Mouse (Mus musculus): ENCODE results near the gene Galntl6. TPM values are rescaled to one million over a fixed set of nuclear protein-coding genes. Genes with fewer than 3 reads are reported as not detected.

The Galntl6 gene
- polyA plus RNA-seq, 1 experiment from 2014 or later: 21.3 TPM

- no peaks in the 10 kb centered on the region for H3K36me3 ChIP-seq
These were observed 1020.3 kb downstream of the Galntl6 start for GRCm38 (mm10) chr8:57892115-57892514.

GRCm38 (mm10) chr8:57890159-57890558 lies 1022.3 kb downstream of the Galntl6 start:
- Histone ChIP-seq H3K27me3 (replicated peaks) (no peaks in the 10 kb centered on the region), H3K9me3 (replicated peaks) (no peaks in the 10 kb centered on the region), H3K4me3 (replicated peaks) (no peak overlapping the region), H3K36me3 (no peaks in the 10 kb centered on the region), H3K9ac (replicated peaks) (no peak overlapping the region), H3K4me2 (no peak overlapping the region), H3K4me1 (no peaks in the 10 kb centered on the region), H3K27ac (replicated peaks) (no peak overlapping the region)
- no peak for ATAC-seq (ENCODE audit: low FRiP score)
- 65% methylated on average over 4 of the region's 4 CpGs for WGBS

More at GRCm38 (mm10) chr8:57892115-57892514, 1020.3 kb downstream of the Galntl6 start:
- no peaks in the 10 kb centered on the region for H3K9me3 ChIP-seq (replicated peaks)
- H3K4me2 ChIP-seq: no peak overlapping the region
- no peak overlapping the region for H3K9ac ChIP-seq (replicated peaks)
- no peaks in the 10 kb centered on the region for H3K4me1 ChIP-seq
- no peak overlapping the region for H3K27ac ChIP-seq (replicated peaks)
- no peaks in the 10 kb centered on the region for H3K27me3 ChIP-seq (replicated peaks)
- ATAC-seq (ENCODE audit: low FRiP score): no peak
- no peak overlapping the region for H3K4me3 ChIP-seq (replicated peaks)
- 91% methylated on average over 5 of the region's 5 CpGs for WGBS

GRCm38 (mm10) chr8:57888831-57889230 lies 1023.6 kb downstream of the Galntl6 start:
- H3K9ac ChIP-seq (replicated peaks): no peak overlapping the region
- no peaks in the 10 kb centered on the region for H3K9me3 ChIP-seq (replicated peaks)
- no peak overlapping the region for H3K4me2 ChIP-seq
- no peak overlapping the region for H3K27ac ChIP-seq (replicated peaks)
- no peak overlapping the region for H3K4me3 ChIP-seq (replicated peaks)
- no peaks in the 10 kb centered on the region for H3K36me3 ChIP-seq
- no peaks in the 10 kb centered on the region for H3K27me3 ChIP-seq (replicated peaks)
- no peak for ATAC-seq (ENCODE audit: low FRiP score)
- no peaks in the 10 kb centered on the region for H3K4me1 ChIP-seq

- 54% methylated on average over 11 of the region's 11 CpGs for WGBS
- Histone ChIP-seq H3K9ac (replicated peaks) (no peak overlapping the region), H3K4me3 (replicated peaks) (no peak overlapping the region), H3K27me3 (replicated peaks) (no peaks in the 10 kb centered on the region), H3K4me2 (no peak overlapping the region), H3K36me3 (no peaks in the 10 kb centered on the region), H3K9me3 (replicated peaks) (no peaks in the 10 kb centered on the region), H3K4me1 (no peaks in the 10 kb centered on the region), H3K27ac (replicated peaks) (no peak overlapping the region)
- ATAC-seq (ENCODE audit: low FRiP score): no peak
These were observed 1033.0 kb downstream of the Galntl6 start for GRCm38 (mm10) chr8:57879452-57879851.

- H3K9me3 ChIP-seq (replicated peaks): no peaks in the 10 kb centered on the region
- no peak overlapping the region for H3K27ac ChIP-seq (replicated peaks)
- no peak for ATAC-seq (ENCODE audit: low FRiP score)
- no peaks in the 10 kb centered on the region for H3K4me1 ChIP-seq
- H3K9ac ChIP-seq (replicated peaks): no peak overlapping the region
- H3K27me3 ChIP-seq (replicated peaks): no peaks in the 10 kb centered on the region
- no peak overlapping the region for H3K4me2 ChIP-seq
- no peaks in the 10 kb centered on the region for H3K36me3 ChIP-seq
- no peak overlapping the region for H3K4me3 ChIP-seq (replicated peaks)
These were observed 1063.4 kb downstream of the Galntl6 start for GRCm38 (mm10) chr8:57849074-57849473.

- Histone ChIP-seq H3K27me3 (replicated peaks) (no peaks in the 10 kb centered on the region), H3K4me3 (replicated peaks) (no peak overlapping the region), H3K36me3 (no peaks in the 10 kb centered on the region), H3K9ac (replicated peaks) (no peak overlapping the region), H3K4me1 (0 out of 2 replicates have a peak, but pooled peaks cover 3% of the 10 kb centered on the region), H3K4me2 (no peak overlapping the region), H3K27ac (replicated peaks) (no peak overlapping the region), H3K9me3 (replicated peaks) (no peaks in the 10 kb centered on the region)
- WGBS: 71% methylated on average over 5 of the region's 5 CpGs
- no peak for ATAC-seq (ENCODE audit: low FRiP score)
These were observed 1069.0 kb downstream of the Galntl6 start for GRCm38 (mm10) chr8:57843461-57843860.

- 0 out of 2 replicates have a peak, but pooled peaks cover 3% of the 10 kb centered on the region for H3K4me1 ChIP-seq
- WGBS: 70% methylated on average over 13 of the region's 13 CpGs
- no peak overlapping the region for H3K27ac ChIP-seq (replicated peaks)
- H3K9me3 ChIP-seq (replicated peaks): no peaks in the 10 kb centered on the region
- no peaks in the 10 kb centered on the region for H3K36me3 ChIP-seq
- no peak overlapping the region for H3K9ac ChIP-seq (replicated peaks)
- H3K27me3 ChIP-seq (replicated peaks): no peaks in the 10 kb centered on the region
- H3K4me3 ChIP-seq (replicated peaks): no peak overlapping the region
- H3K4me2 ChIP-seq: no peak overlapping the region
- no peak; the same call in none of the 2 replicates for ATAC-seq (ENCODE audit: low FRiP score)
These were observed 1069.7 kb downstream of the Galntl6 start for GRCm38 (mm10) chr8:57842462-57843391.

GRCm38 (mm10) chr8:57841446-57841845 lies 1071.0 kb downstream of the Galntl6 start:
- WGBS: 70% methylated on average over 4 of the region's 4 CpGs
- H3K9me3 ChIP-seq (replicated peaks): no peaks in the 10 kb centered on the region
- ATAC-seq (ENCODE audit: low FRiP score): no peak
- H3K4me3 ChIP-seq (replicated peaks): no peak overlapping the region
- no peaks in the 10 kb centered on the region for H3K27me3 ChIP-seq (replicated peaks)
- H3K9ac ChIP-seq (replicated peaks): no peak overlapping the region
- H3K27ac ChIP-seq (replicated peaks): no peak overlapping the region
- no peak overlapping the region for H3K4me2 ChIP-seq
- H3K36me3 ChIP-seq: no peaks in the 10 kb centered on the region
- H3K4me1 ChIP-seq: 0 out of 2 replicates have a peak, but pooled peaks cover 3% of the 10 kb centered on the region

GRCm38 (mm10) chr8:57837384-57837783 lies 1075.1 kb downstream of the Galntl6 start:
- Histone ChIP-seq H3K36me3 (no peaks in the 10 kb centered on the region), H3K9me3 (replicated peaks) (no peaks in the 10 kb centered on the region), H3K4me3 (replicated peaks) (no peak overlapping the region), H3K9ac (replicated peaks) (no peak overlapping the region), H3K27me3 (replicated peaks) (no peaks in the 10 kb centered on the region), H3K4me1 (no peaks in the 10 kb centered on the region), H3K4me2 (peak overlapping the region; percentile 6; the same call in 1 of the 2 replicates), H3K27ac (replicated peaks) (no peak overlapping the region)
- ATAC-seq (ENCODE audit: low FRiP score): no peak
- 57% methylated on average over 8 of the region's 8 CpGs for WGBS

- WGBS: 66% methylated on average over 11 of the region's 11 CpGs
- Histone ChIP-seq H3K27ac (replicated peaks) (no peak overlapping the region), H3K27me3 (replicated peaks) (no peaks in the 10 kb centered on the region), H3K36me3 (no peaks in the 10 kb centered on the region), H3K9me3 (replicated peaks) (no peaks in the 10 kb centered on the region), H3K4me1 (no peaks in the 10 kb centered on the region), H3K4me3 (replicated peaks) (no peak overlapping the region), H3K9ac (replicated peaks) (no peak overlapping the region), H3K4me2 (no peak overlapping the region)
- ATAC-seq (ENCODE audit: low FRiP score): no peak
These were observed 1075.5 kb downstream of the Galntl6 start for GRCm38 (mm10) chr8:57836981-57837380.

GRCm38 (mm10) chr8:57836201-57836883 lies 1076.1 kb downstream of the Galntl6 start:
- Histone ChIP-seq H3K4me2 (no peak overlapping the region), H3K27ac (replicated peaks) (no peak overlapping the region), H3K4me3 (replicated peaks) (no peak overlapping the region), H3K36me3 (no peaks in the 10 kb centered on the region), H3K9ac (replicated peaks) (no peak overlapping the region), H3K4me1 (no peaks in the 10 kb centered on the region), H3K27me3 (replicated peaks) (no peaks in the 10 kb centered on the region), H3K9me3 (replicated peaks) (no peaks in the 10 kb centered on the region)
- WGBS: 63% methylated on average over 15 of the region's 15 CpGs
- ATAC-seq (ENCODE audit: low FRiP score): no peak

- Histone ChIP-seq H3K9ac (replicated peaks) (no peak overlapping the region), H3K27me3 (replicated peaks) (no peaks in the 10 kb centered on the region), H3K4me3 (replicated peaks) (no peak overlapping the region), H3K36me3 (no peaks in the 10 kb centered on the region), H3K4me2 (no peak overlapping the region), H3K27ac (replicated peaks) (no peak overlapping the region), H3K9me3 (replicated peaks) (no peaks in the 10 kb centered on the region), H3K4me1 (no peaks in the 10 kb centered on the region)
- ATAC-seq (ENCODE audit: low FRiP score): no peak
- 75% methylated on average over 7 of the region's 7 CpGs for WGBS
These were observed 1089.3 kb downstream of the Galntl6 start for GRCm38 (mm10) chr8:57823151-57823550.
